Mouse (Mus musculus) G1E (cell line): ENCODE data around the gene Tfcp2.

Experiments used
- CTCF ChIP-seq: IDR thresholded peaks from 2 replicates; pipeline ENCODE4 v1.5.1; 2012; ENCODE audit warnings: low read depth, low read length, inconsistent platforms, mixed read lengths
- GATA1 ChIP-seq: IDR thresholded peaks from 2 replicates; pipeline ENCODE4 v1.6.1; 2012; ENCODE audit warnings: borderline replicate concordance, low read length, inconsistent platforms, mixed read lengths
- TAL1 ChIP-seq: conservative IDR thresholded peaks from 2 replicates; pipeline ENCODE4 v1.6.1; 2012; ENCODE audit warnings: low read depth, low read length, inconsistent platforms, mixed read lengths

DNA sequence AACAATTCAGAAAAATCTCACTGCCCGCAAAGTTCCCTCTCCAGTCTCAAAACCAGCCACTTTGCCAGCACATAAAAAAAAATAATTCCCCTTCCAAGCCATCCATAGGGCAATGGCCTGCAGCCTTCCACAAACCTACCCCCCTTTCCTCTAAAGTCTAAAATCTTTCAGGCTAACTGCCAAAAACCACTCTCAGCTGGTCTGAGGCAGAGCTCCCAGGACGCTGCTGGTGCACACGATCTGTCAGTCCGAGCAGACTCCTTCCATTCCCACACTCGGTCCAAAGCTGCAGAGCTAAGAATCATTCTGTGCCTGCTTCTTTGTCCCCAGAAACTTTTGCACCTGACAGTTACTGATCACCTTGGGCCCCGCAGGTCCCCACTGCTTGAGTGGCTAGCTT is 22.1 kb upstream of the Tfcp2 start:
- no peak for TF ChIP-seq CTCF
- no peak for TF ChIP-seq TAL1
- TF ChIP-seq GATA1: no peak
